Mouse (Mus musculus) MEL (cell line): ENCODE results near the gene Faf1. TPM values are rescaled to one million over a fixed set of nuclear protein-coding genes. Genes with fewer than 3 reads are reported as not detected.
A peak's percentile ranks its signal among the peaks of the same experiment; 100 is the strongest.

Source experiments
- DNase-seq: peaks from one replicate; pipeline ENCODE4 v3.0.0; 2011; ENCODE audit warnings: low read depth, low spot score
- H3K27ac ChIP-seq: 2 replicates; pipeline ENCODE4 v1.5.1; 2012; ENCODE audit warnings: low read depth, mild to moderate bottlenecking, control low read depth, low read length, moderate library complexity; ENCODE audit not compliant: control insufficient read depth
- H3K27me3 ChIP-seq, 2 experiments: fragments of 150-350 bp in 1 of 2; sonication (generic) in 1 of 2; 2 replicates each; pipeline ENCODE4 v1.6.1; 2012; ENCODE audit warnings: low read length in 2 of 2, mild to moderate bottlenecking in 2 of 2, improper control_type of control experiment in 1 of 2, moderate library complexity in 1 of 2; ENCODE audit not compliant: insufficient read depth in 2 of 2, control insufficient read depth in 1 of 2
- H3K36me3 ChIP-seq, 2 experiments: 2 replicates each; pipeline ENCODE4 v1.6.1; 2012 to 2014; ENCODE audit warnings: low read length in 2 of 2, improper control_type of control experiment in 1 of 2, inconsistent platforms in 1 of 2, mild to moderate bottlenecking in 1 of 2; ENCODE audit not compliant: insufficient read depth in 2 of 2, control insufficient read depth in 1 of 2
- H3K4me1 ChIP-seq, 2 experiments: fragments of 150-350 bp in 1 of 2; sonication (generic) in 1 of 2; 2 replicates each; pipeline ENCODE4 v1.6.1; 2012; ENCODE audit warnings: low read length in 2 of 2, improper control_type of control experiment in 1 of 2, mild to moderate bottlenecking in 1 of 2; ENCODE audit not compliant: insufficient read depth in 2 of 2, control insufficient read depth in 1 of 2
- H3K4me3 ChIP-seq, 2 experiments: fragments of 150-350 bp in 1 of 2; sonication (generic) in 1 of 2; 2 replicates each; pipeline ENCODE4 v1.5.1; 2012; ENCODE audit warnings: low read depth in 2 of 2, low read length in 2 of 2, mild to moderate bottlenecking in 2 of 2, moderate library complexity in 2 of 2, control low read depth in 1 of 2, improper control_type of control experiment in 1 of 2; ENCODE audit not compliant: control insufficient read depth in 1 of 2, insufficient read depth in 1 of 2
- H3K79me2 ChIP-seq: 2 replicates; pipeline ENCODE4 v1.6.1; 2012; ENCODE audit warnings: mild to moderate bottlenecking, low read length, moderate library complexity; ENCODE audit not compliant: control insufficient read depth, poor library complexity, insufficient read depth
- H3K9ac ChIP-seq: 2 replicates; pipeline ENCODE4 v1.6.1; 2012; ENCODE audit warnings: low read depth, mild to moderate bottlenecking, control low read depth, low read length, moderate library complexity; ENCODE audit not compliant: control insufficient read depth, poor library complexity, severe bottlenecking
- H3K9me3 ChIP-seq: fragments of 150-350 bp; sonication (generic); replicated peaks from 2 replicates; pipeline ENCODE4 v1.6.1; 2012; ENCODE audit warnings: mild to moderate bottlenecking, low read length, improper control_type of control experiment, moderate library complexity; ENCODE audit not compliant: insufficient read depth
- CHD2 ChIP-seq: IDR thresholded peaks from 2 replicates; pipeline ENCODE4 v1.6.1; 2011; ENCODE audit warnings: low read length, improper control_type of control experiment
- CTCF ChIP-seq, 3 experiments: IDR thresholded peaks in 2 of 3; conservative IDR thresholded peaks in 1 of 3; 2 replicates each; pipeline ENCODE4 v1.5.1; 2011 to 2012; ENCODE audit warnings: low read length in 3 of 3, low read depth in 2 of 3, mild to moderate bottlenecking in 2 of 3, improper control_type of control experiment in 1 of 3, inconsistent platforms in 1 of 3, mixed read lengths in 1 of 3, moderate library complexity in 1 of 3; ENCODE audit not compliant: control insufficient read depth in 1 of 3, insufficient read depth in 1 of 3, poor library complexity in 1 of 3, severe bottlenecking in 1 of 3
- E2F4 ChIP-seq: IDR thresholded peaks from 2 replicates; pipeline ENCODE4 v1.6.1; 2011; ENCODE audit warnings: low read depth, low read length, improper control_type of control experiment, borderline replicate concordance
- ELF1 ChIP-seq: IDR thresholded peaks from 2 replicates; pipeline ENCODE4 v1.6.1; 2014; ENCODE audit warnings: low read depth, mild to moderate bottlenecking, inconsistent platforms, low read length, improper control_type of control experiment, moderate library complexity
- ETS1 ChIP-seq: IDR thresholded peaks from 2 replicates; pipeline ENCODE4 v1.6.1; 2012; ENCODE audit warnings: low read depth, mild to moderate bottlenecking, inconsistent platforms, low read length, improper control_type of control experiment, moderate library complexity
- GABPA ChIP-seq: IDR thresholded peaks from 2 replicates; pipeline ENCODE4 v1.6.1; 2012; ENCODE audit warnings: low read depth, mild to moderate bottlenecking, inconsistent platforms, low read length, improper control_type of control experiment, moderate library complexity
- KAT2A ChIP-seq: conservative IDR thresholded peaks from 2 replicates; pipeline ENCODE4 v1.6.1; 2012; ENCODE audit warnings: low read depth, low read length, improper control_type of control experiment, inconsistent platforms
- MAFK ChIP-seq: IDR thresholded peaks from 2 replicates; pipeline ENCODE4 v1.6.1; 2011; ENCODE audit warnings: low read depth, mild to moderate bottlenecking, low read length, improper control_type of control experiment, borderline replicate concordance
- MAX ChIP-seq: IDR thresholded peaks from 2 replicates; pipeline ENCODE4 v1.6.1; 2011; ENCODE audit warnings: low read length, improper control_type of control experiment
- MAZ ChIP-seq: IDR thresholded peaks from 2 replicates; pipeline ENCODE4 v1.6.1; 2012; ENCODE audit warnings: low read depth, mild to moderate bottlenecking, inconsistent platforms, low read length, improper control_type of control experiment
- MEF2A ChIP-seq: IDR thresholded peaks from 2 replicates; pipeline ENCODE4 v1.6.1; 2014; ENCODE audit warnings: low read depth, mild to moderate bottlenecking, inconsistent platforms, low read length, improper control_type of control experiment; ENCODE audit not compliant: poor library complexity, insufficient replicate concordance, severe bottlenecking; ENCODE audit errors: extremely low read depth
- MYB ChIP-seq: IDR thresholded peaks from 2 replicates; pipeline ENCODE4 v1.6.1; 2011; ENCODE audit warnings: mild to moderate bottlenecking, low read depth, low read length, improper control_type of control experiment
- NRF1 ChIP-seq: IDR thresholded peaks from 2 replicates; pipeline ENCODE4 v1.6.1; 2014; ENCODE audit warnings: low read depth, mild to moderate bottlenecking, inconsistent platforms, low read length, improper control_type of control experiment, moderate library complexity; ENCODE audit not compliant: poor library complexity, insufficient read depth, severe bottlenecking
- POLR2A ChIP-seq, 2 experiments: IDR thresholded peaks; 2 replicates each; pipeline ENCODE4 v1.6.1; 2011 to 2012; ENCODE audit warnings: low read length in 2 of 2, mild to moderate bottlenecking in 2 of 2, control low read depth in 1 of 2, improper control_type of control experiment in 1 of 2, low read depth in 1 of 2, moderate library complexity in 1 of 2; ENCODE audit not compliant: control insufficient read depth in 1 of 2, insufficient read depth in 1 of 2, poor library complexity in 1 of 2
- POLR2AphosphoS2 ChIP-seq: IDR thresholded peaks from 2 replicates; pipeline ENCODE4 v1.6.1; 2011; ENCODE audit warnings: low read length, improper control_type of control experiment
- RAD21 ChIP-seq: IDR thresholded peaks from 2 replicates; pipeline ENCODE4 v1.6.1; 2011; ENCODE audit warnings: mild to moderate bottlenecking, low read depth, low read length, improper control_type of control experiment
- RCOR1 ChIP-seq: IDR thresholded peaks from 2 replicates; pipeline ENCODE4 v1.6.1; 2012; ENCODE audit warnings: low read depth, mild to moderate bottlenecking, inconsistent platforms, low read length, improper control_type of control experiment
- SMC3 ChIP-seq: IDR thresholded peaks from 2 replicates; pipeline ENCODE4 v1.6.1; 2011; ENCODE audit warnings: low read depth, low read length, improper control_type of control experiment
- TAL1 ChIP-seq: IDR thresholded peaks from 2 replicates; pipeline ENCODE4 v1.6.1; 2012; ENCODE audit warnings: mild to moderate bottlenecking, inconsistent platforms, low read length, moderate library complexity, mixed read lengths
- TCF12 ChIP-seq: IDR thresholded peaks from 2 replicates; pipeline ENCODE4 v1.6.1; 2014; ENCODE audit warnings: low read depth, mild to moderate bottlenecking, inconsistent platforms, low read length, improper control_type of control experiment, moderate library complexity
- UBTF ChIP-seq: IDR thresholded peaks from 2 replicates; pipeline ENCODE4 v1.6.1; 2012; ENCODE audit warnings: low read depth, mild to moderate bottlenecking, inconsistent platforms, low read length, improper control_type of control experiment, moderate library complexity, borderline replicate concordance; ENCODE audit not compliant: insufficient read depth
- USF2 ChIP-seq, 2 experiments: IDR thresholded peaks; 2 replicates each; pipeline ENCODE4 v1.6.1; 2011 to 2012; ENCODE audit warnings: improper control_type of control experiment in 2 of 2, low read length in 2 of 2, borderline replicate concordance in 1 of 2, inconsistent platforms in 1 of 2, low read depth in 1 of 2, mild to moderate bottlenecking in 1 of 2; ENCODE audit not compliant: insufficient read depth in 1 of 2
- polyA plus RNA-seq, 2 experiments: library from polyadenylated mRNA; stranded (reverse) in 1 of 2; unstranded in 1 of 2; fragments of >175 nt in 1 of 2; fragments of >200 nt in 1 of 2; gene quantifications; 2 replicates each; pipeline versions ENCODE4 v1.2.1 to v1.2.4; 2012; ENCODE audit warnings: low replicate concordance in 2 of 2, low read depth in 1 of 2; ENCODE audit not compliant: insufficient read length in 2 of 2, insufficient read depth in 1 of 2, missing spikeins in 1 of 2
- total RNA-seq: library from RNA; depleted of rRNA; stranded (reverse); fragments of 300-350 nt; gene quantifications from 2 replicates; pipeline ENCODE4 v1.2.3, GENCODE M21; 2012

Gene Faf1
- total and polyA plus RNA-seq, 3 experiments = 36.5 to 37.6 TPM; not detected in 1

DNA sequence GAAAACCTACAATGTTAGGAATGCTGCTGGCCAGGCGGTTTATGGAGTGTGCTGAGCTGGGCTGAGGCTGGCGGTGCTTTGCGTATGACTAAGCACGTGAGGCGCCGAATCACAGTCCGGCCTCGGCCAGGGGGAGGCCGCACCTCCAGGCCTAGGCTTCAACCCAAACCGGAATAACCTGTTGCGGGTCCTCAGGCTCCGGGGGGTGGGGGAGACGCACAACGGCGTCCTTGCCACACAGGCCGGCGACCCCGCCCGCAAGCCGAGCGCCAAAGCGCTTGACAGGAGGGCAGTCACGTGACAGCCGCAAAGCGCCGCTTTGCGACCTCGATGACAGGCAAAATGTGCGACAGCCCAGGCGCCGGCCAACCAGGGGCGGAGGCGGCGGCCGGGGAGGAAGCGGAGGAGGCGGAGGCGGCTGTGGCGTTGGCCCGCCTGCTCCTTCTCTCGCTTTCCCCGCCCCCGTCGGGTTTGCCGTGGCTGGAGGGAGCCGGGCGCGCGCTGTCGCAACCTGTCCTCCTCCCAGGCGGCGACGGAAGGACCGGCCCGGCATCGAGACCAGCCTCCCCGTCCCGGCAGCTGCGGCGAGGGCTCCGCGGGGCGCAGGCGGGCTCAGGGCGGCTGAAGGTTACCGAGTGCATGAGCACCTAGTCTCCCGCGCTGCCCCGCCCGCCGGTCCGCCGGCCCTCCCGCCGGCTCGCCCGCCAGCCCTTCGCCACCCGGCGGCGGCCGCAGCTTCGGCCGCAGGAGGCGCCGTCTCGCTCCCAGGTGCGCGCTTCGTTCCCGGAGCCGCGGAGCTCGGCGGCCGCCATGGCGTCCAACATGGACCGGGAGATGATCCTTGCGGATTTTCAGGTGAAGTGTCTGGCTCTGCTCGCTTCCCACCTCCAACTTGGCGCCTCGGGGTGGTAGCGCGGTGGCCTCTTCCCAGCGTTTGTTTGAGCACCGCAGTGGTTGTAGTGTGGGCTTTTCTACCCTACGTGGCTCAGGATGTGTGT is at the start of gene Faf1 (continued):
- peak; percentile 87 for TF ChIP-seq ELF1
- peak; percentile 94 for TF ChIP-seq MAX
- TF ChIP-seq KAT2A = peak; percentile 93
- peak; percentile 61 for TF ChIP-seq ETS1
- peak; percentile 63; the same call in 1 of the 2 replicates for TF ChIP-seq GABPA
- TF ChIP-seq E2F4 = peak; percentile 52; the same call in 1 of the 2 replicates

DNA sequence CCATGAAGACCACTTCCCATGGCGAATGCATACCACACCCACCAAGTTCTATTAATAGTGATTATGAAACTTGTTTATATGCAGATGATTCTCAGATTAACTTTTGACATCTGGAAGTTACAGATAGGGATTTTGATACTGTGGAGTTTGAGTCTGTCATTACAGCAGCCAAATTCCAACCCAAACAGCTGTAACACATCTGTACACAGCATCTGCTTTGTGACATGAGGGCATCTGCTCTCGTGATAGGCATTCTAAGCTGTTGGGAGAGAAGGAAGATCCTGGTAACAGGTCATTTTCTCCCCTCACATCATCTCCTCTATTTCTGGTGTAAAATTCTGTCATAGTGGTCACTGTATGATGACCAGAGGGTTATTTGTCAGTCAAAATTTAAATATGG is 46.2 kb upstream of the Faf1 start:
- H3K9ac ChIP-seq = no peak overlapping the region
- no peaks in the 10 kb centered on the region for H3K79me2 ChIP-seq
- H3K4me3 ChIP-seq = no peak overlapping the region
- no peaks in the 10 kb centered on the region; a peak in 1 of 4 replicates for H3K27me3 ChIP-seq
- H3K36me3 ChIP-seq = no peaks in the 10 kb centered on the region
- no peak for TF ChIP-seq USF2 (IDR thresholded peaks at IDR 0.05; ENCODE audit: borderline replicate concordance in 1 of 2, insufficient read depth in 1 of 2, low read depth in 1 of 2, low read length in 2 of 2)
- no peak for TF ChIP-seq NRF1
- no peak for TF ChIP-seq CTCF (IDR thresholded peaks at IDR 0.05 in 2 of 3, conservative IDR thresholded peaks at IDR 0.05 in 1 of 3; ENCODE audit: control insufficient read depth in 1 of 3, insufficient read depth in 1 of 3, low read depth in 2 of 3, low read length in 3 of 3, poor library complexity in 1 of 3, severe bottlenecking in 1 of 3)
- TF ChIP-seq MYB = no peak
- no peak for TF ChIP-seq MAZ
- TF ChIP-seq POLR2AphosphoS2 = no peak
- TF ChIP-seq TAL1 = no peak
- TF ChIP-seq TCF12 = no peak
- no peak for TF ChIP-seq UBTF
- TF ChIP-seq SMC3 = no peak
- TF ChIP-seq MEF2A = no peak
- TF ChIP-seq MAX = no peak
- no peak for TF ChIP-seq RAD21
- TF ChIP-seq RCOR1 = no peak
- TF ChIP-seq MAFK = no peak
- no peak for TF ChIP-seq ELF1
- no peak for TF ChIP-seq POLR2A (IDR thresholded peaks at IDR 0.05; ENCODE audit: control insufficient read depth in 1 of 2, insufficient read depth in 1 of 2, low read depth in 1 of 2, low read length in 2 of 2, poor library complexity in 1 of 2)
- TF ChIP-seq CHD2 = no peak
- TF ChIP-seq KAT2A = no peak
- no peak overlapping the region for H3K27ac ChIP-seq
- no peak for DNase-seq
- no peaks in the 10 kb centered on the region for H3K4me1 ChIP-seq
- no peaks in the 10 kb centered on the region for H3K9me3 ChIP-seq
